Mouse (Mus musculus) neural tube, embryonic 14.5 days (tissue): ENCODE measurements around the gene Gcgr. TPM values are rescaled to one million over a fixed set of nuclear protein-coding genes. Genes with fewer than 3 reads are reported as not detected.

Source experiments
- ATAC-seq: fragments of 200-750 bp; cut with Nextera tagmentation; 2 replicates; pipeline ENCODE4 v1.8.0; 2017; ENCODE audit warnings: low read depth, mild to moderate bottlenecking, moderate TSS enrichment, moderate library complexity
- H3K27ac ChIP-seq: fragments of 300-500 bp; sonication (generic); 2 replicates; pipeline ENCODE4 v1.5.1; 2014; ENCODE audit warnings: low read depth, mild to moderate bottlenecking, control low read depth, low read length, moderate library complexity, mixed read lengths
- H3K27me3 ChIP-seq: fragments of 300-500 bp; sonication (generic); 2 replicates; pipeline ENCODE4 v1.6.1; 2014; ENCODE audit warnings: low read length; ENCODE audit not compliant: control insufficient read depth, insufficient read depth
- H3K36me3 ChIP-seq: fragments of 300-500 bp; sonication (generic); 2 replicates; pipeline ENCODE4 v1.6.1; 2014; ENCODE audit warnings: low read length, mixed read lengths; ENCODE audit not compliant: control insufficient read depth, insufficient read depth
- H3K4me1 ChIP-seq: fragments of 300-500 bp; sonication (generic); 2 replicates; pipeline ENCODE4 v1.6.1; 2014; ENCODE audit warnings: low read length; ENCODE audit not compliant: control insufficient read depth, insufficient read depth
- H3K4me2 ChIP-seq: fragments of 300-500 bp; sonication (generic); 2 replicates; pipeline ENCODE4 v1.6.1; 2014; ENCODE audit warnings: mild to moderate bottlenecking, low read depth, low read length, control low read depth
- H3K4me3 ChIP-seq: fragments of 300-500 bp; sonication (generic); 2 replicates; pipeline ENCODE4 v1.5.1; 2014; ENCODE audit warnings: low read depth, low read length, control low read depth, mixed read lengths
- H3K9ac ChIP-seq: fragments of 300-500 bp; sonication (generic); replicated peaks from 2 replicates; pipeline ENCODE4 v1.6.1; 2014; ENCODE audit warnings: low read depth, mild to moderate bottlenecking, control low read depth, low read length, mixed read lengths
- H3K9me3 ChIP-seq: fragments of 300-500 bp; sonication (generic); 2 replicates; pipeline ENCODE4 v1.6.1; 2016; ENCODE audit warnings: low read length; ENCODE audit not compliant: control insufficient read depth
- WGBS: fragments of 180-500 bp; shearing (Covaris S2); extraction: QIAGEN DNeasy Blood & Tissue Kit; methylation state at CpG from one replicate; pipeline ENCODE4 v1.1.7; 2014; 5-methylcytosine and 5-hydroxymethylcytosine counted together
- polyA plus RNA-seq: library from polyadenylated mRNA; unstranded; fragments of >200 nt; fragmentation: Nextera tagmentation; extraction: Ambion mirVana; gene quantifications from 2 replicates; pipeline ENCODE4 v1.2.1, GENCODE M21; 2014

The Gcgr gene
- polyA plus RNA-seq, 1 experiment from 2014 or later: 0.19 TPM

DNA sequence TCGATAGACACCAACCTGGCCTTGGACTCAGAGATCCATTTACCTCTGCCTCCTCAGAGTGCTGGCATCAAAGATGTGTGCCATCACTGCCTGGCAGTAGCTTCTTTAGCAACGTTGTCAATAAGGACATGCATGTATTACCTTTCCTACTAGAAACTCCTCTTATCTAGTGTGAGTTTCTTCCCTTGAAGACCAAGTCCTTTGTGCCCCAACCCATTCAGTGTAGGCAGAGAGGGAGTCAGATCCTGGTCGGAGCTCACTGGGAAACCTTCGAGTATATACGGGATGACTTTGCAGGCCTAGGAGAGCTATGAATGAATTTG, 43.7 kb downstream of the Gcgr start:
- no peaks in the 10 kb centered on the region for H3K9me3 ChIP-seq
- ATAC-seq: no peak
- peak overlapping the region; percentile 68 for H3K4me3 ChIP-seq
- H3K4me1 ChIP-seq: peaks cover 16% of the 10 kb centered on the region
- WGBS: 47% methylated on average over 5 of the region's 5 CpGs
- H3K27me3 ChIP-seq: no peaks in the 10 kb centered on the region
- H3K27ac ChIP-seq: no peak overlapping the region
- H3K4me2 ChIP-seq: peak overlapping the region; percentile 90
- peaks cover 30% of the 10 kb centered on the region for H3K36me3 ChIP-seq
- no peak overlapping the region for H3K9ac ChIP-seq

DNA sequence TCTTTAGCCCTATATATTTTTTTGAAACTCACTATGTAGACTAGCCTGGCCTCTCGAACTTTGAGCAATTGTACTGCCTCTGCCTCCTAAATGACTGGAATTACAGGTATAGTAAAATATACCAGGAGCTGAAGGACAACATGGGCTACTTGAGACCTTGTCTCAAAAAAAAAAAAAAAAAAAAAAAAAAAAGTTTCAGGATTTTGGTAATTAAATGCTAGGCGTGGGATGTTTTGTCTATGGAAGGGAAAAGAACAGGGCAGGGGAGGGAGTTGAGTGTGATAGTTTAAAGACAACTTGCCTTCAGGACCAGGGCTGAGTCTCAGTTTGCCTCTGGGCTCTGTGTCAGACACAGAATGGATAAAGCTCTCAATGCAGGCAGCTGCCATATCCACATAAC, 44.5 kb downstream of the Gcgr start:
- Histone ChIP-seq H3K27me3 (no peaks in the 10 kb centered on the region), H3K36me3 (peaks cover 31% of the 10 kb centered on the region), H3K4me1 (peaks cover 22% of the 10 kb centered on the region), H3K27ac (no peak overlapping the region), H3K9me3 (no peaks in the 10 kb centered on the region), H3K4me3 (no peak overlapping the region), H3K4me2 (no peak overlapping the region), H3K9ac (no peak overlapping the region)
- WGBS: 80% methylated on average over 2 of the region's 2 CpGs
- no peak for ATAC-seq

DNA sequence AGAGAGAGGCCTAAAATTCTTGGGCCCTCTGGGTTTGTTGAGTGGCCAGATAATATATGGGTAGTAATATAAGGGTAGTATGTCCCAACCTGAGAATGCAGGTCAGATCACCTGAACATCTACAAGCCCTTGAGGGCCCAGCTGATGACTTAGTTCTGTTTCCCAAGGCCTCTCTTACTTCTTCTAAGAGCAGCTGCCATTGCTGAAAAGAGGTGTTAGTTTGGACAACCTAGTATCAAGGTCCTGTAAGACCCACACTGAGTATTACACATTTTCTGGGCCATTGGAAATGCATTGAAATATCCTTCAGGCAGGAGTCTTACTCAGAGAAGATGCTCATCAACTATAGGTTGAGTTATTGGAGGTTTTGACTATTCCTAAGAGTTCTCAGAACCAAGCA, 45.4 kb downstream of the Gcgr start:
- no peaks in the 10 kb centered on the region for H3K27me3 ChIP-seq
- ATAC-seq: no peak
- no peak overlapping the region for H3K9ac ChIP-seq
- H3K4me3 ChIP-seq: no peak overlapping the region
- H3K36me3 ChIP-seq: peaks cover 24% of the 10 kb centered on the region
- peaks cover 28% of the 10 kb centered on the region for H3K4me1 ChIP-seq
- no peak overlapping the region for H3K27ac ChIP-seq
- H3K4me2 ChIP-seq: no peak overlapping the region
- H3K9me3 ChIP-seq: no peaks in the 10 kb centered on the region

DNA sequence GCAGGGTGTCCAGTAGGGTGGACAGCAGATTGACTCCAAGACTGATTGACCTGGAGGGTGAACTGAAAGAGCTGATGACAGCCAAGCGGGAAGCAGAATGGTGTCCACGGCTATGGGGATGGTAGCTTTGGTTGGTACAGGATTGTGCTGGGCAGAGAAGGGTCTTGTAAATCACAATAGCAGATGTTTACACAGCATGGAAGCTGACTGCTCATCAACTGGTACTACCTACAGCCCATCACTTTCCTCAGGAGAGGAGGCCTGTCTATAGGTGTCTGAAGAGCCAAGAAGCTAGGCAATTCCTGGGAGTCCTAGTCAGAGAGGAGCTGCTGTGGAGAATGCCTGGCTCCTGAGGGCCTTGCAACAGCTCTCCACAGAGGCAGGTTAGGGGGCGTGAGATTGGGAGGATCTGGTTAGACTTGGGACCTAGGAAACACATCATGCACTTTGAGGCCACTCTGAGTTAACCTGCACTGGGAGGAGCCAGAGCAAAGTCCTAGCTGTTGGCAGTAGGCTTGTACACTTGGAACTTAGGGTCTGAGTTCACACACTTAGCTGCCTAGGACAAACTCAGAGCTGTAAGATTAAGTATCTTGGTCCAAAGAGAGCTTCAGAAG, 46.0 kb downstream of the Gcgr start:
- Histone ChIP-seq H3K4me3 (no peak overlapping the region), H3K4me2 (no peak overlapping the region), H3K36me3 (peaks cover 24% of the 10 kb centered on the region), H3K27ac (no peak overlapping the region), H3K9me3 (no peaks in the 10 kb centered on the region), H3K27me3 (no peaks in the 10 kb centered on the region), H3K4me1 (peaks cover 25% of the 10 kb centered on the region), H3K9ac (no peak overlapping the region)
- 88% methylated on average over 3 of the region's 3 CpGs for WGBS
- no peak for ATAC-seq

DNA sequence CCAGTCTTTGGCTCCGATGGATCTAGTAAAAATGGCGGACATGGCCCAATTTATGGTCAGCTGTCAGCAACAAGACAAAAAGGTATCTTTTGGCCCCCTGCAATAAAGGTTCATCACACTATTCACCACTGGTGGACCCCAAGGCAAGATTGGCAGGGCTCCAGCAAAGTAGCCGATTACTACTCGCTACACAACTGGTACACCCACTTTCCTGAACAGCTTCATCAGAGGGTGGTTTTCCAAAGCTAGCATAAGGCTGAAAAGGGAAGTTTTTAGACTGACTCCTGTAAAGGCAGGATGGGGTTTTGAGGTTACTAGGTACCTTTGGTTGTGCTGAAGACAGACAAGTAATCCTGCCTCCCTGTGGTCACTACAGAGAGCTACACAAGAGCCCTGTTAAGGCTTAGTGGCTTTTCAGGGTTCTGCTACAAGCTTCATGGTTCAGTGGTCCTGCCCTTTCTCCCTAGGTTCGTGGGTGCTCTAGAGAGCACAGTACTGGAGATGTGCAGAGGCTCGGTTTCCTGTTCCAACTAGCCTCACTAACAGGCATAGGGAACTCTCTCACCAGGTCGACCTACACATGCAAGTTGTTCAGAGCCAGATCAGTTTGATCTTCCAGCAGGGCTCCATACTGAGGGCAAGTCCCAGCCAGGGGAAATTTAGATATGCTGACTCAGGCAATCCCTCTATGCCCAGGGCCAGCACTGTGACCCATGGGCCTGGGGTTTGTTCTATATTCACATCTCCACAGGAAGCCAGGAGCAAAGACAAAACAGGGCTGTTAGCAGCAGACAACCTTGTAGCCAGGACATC, 46.9 kb downstream of the Gcgr start:
- Histone ChIP-seq H3K9ac (0 out of 2 replicates have a peak overlapping the region, but pooled peaks have one; percentile 16), H3K27ac (no peak overlapping the region), H3K36me3 (peaks cover 24% of the 10 kb centered on the region), H3K9me3 (no peaks in the 10 kb centered on the region), H3K4me1 (peaks cover 25% of the 10 kb centered on the region), H3K27me3 (no peaks in the 10 kb centered on the region), H3K4me3 (no peak overlapping the region), H3K4me2 (no peak overlapping the region)
- 84% methylated on average over 7 of the region's 7 CpGs for WGBS
- no peak for ATAC-seq

DNA sequence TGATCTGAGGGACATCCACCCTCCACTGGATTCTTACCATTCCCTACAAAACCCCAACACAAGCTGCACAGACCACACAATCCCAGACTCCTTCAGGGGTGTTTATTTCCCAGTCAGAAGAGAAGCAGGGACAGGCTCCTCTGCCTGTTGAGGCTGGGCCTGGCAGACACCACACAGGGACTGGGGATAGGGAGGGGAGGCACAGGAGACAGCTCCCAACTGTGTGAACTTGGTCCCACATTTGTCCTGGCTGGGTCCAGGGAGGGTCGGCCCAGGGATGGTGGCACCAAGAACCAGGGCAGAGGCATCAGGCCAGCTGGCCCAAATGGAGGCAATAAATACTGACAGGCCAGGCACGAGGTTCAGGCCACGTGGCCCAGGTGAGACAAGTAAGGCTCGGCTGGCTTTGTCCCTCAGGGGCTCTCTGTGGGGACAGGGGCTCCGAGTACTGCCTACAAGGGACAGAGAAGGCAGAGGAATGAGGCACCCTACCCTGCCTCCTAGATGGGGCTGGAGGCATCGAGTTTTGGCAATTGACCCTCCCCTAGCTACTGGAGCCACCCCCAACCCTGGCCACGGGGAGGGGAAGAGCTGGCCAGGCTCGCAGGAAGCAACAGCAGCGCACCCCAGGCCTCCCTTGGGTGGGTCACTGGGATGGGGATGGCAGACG, 47.7 kb downstream of the Gcgr start:
- Histone ChIP-seq H3K27ac (no peak overlapping the region), H3K4me2 (no peak overlapping the region; the same call in 1 of the 2 replicates), H3K36me3 (peaks cover 24% of the 10 kb centered on the region), H3K9me3 (no peaks in the 10 kb centered on the region), H3K9ac (0 out of 2 replicates have a peak overlapping the region, but pooled peaks have one; percentile 16), H3K4me3 (no peak overlapping the region), H3K27me3 (no peaks in the 10 kb centered on the region), H3K4me1 (peaks cover 27% of the 10 kb centered on the region)
- WGBS: 82% methylated on average over 10 of the region's 10 CpGs
- ATAC-seq: no peak

DNA sequence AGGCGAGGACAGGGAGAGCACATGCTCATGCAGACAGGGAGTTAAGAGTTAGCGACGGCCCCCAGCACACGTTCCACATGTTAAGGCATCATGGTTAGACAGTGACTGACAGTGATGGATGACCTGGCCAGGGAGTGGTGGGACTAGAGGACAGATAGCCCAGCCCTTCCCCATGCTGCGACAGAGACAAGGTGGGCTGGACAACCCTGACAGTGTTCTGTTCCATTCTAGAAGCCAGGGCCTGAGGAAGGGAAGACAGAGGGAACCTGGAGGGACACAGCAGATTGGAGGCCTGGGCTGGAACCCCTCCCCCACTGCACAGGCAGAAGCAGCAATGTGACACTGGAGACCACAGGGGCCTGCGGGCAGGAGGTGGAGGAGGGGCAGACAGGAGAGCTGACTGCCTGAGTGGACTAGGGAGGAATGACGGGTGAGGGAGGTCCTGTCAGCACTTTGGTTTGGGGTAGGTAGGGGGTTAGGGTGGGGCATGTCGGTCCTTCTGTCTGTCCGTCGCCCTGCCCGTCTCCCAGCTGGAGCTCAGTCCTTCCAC, 48.3 kb downstream of the Gcgr start:
- no peak overlapping the region for H3K4me2 ChIP-seq
- ATAC-seq: no peak
- peaks cover 27% of the 10 kb centered on the region for H3K4me1 ChIP-seq
- H3K9ac ChIP-seq: no peak overlapping the region
- H3K4me3 ChIP-seq: no peak overlapping the region
- WGBS: 88% methylated on average over 11 of the region's 11 CpGs
- H3K27me3 ChIP-seq: no peaks in the 10 kb centered on the region
- H3K36me3 ChIP-seq: peaks cover 24% of the 10 kb centered on the region
- no peak overlapping the region for H3K27ac ChIP-seq
- H3K9me3 ChIP-seq: no peaks in the 10 kb centered on the region

DNA sequence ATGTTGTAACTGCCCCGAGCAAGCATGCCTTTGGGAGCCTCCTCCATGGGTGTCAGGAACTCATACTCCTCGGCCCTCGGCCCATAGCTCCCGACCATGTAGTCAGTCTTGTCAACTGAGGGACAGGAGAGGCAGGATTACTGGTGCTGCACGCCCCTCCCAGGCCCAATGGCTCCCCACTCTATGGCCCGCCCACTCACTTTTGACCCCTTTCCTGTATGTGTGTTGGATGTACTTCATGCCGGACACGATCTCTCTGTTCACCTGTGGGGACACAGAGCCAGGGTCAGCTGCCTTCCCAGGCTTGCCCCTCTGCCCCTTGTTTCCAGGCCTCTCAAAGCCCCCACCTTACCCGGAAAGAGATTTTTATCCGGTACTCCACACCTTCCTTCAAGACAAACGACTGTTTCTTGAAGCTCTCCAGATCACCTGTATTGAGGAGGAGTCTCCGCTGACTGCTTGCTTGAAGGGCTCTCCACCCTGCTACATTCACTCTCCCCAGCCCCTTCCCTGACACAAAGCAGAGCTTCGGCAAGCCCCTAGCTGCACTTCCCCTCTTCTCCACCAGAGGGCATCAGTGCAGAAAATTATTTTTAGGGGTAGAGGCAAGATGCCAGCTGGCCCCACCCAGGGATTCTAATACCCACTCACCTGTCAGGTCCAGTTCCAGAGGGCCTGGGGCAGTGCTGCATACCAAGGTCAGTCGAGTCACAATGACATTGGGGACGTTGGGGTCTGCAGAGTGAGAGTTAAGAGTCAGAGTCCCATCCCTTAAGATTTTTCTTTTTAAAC, 49.0 kb downstream of the Gcgr start:
- WGBS: 66% methylated on average over 15 of the region's 15 CpGs
- Histone ChIP-seq H3K9me3 (no peaks in the 10 kb centered on the region), H3K27me3 (no peaks in the 10 kb centered on the region), H3K4me3 (peak overlapping the region; percentile 89), H3K4me2 (peak overlapping the region; percentile 99), H3K27ac (peak overlapping the region; percentile 94; the same call in 1 of the 2 replicates), H3K4me1 (peaks cover 20% of the 10 kb centered on the region), H3K9ac (peak overlapping the region; percentile 99; the same call in 1 of the 2 replicates), H3K36me3 (peaks cover 24% of the 10 kb centered on the region)
- no peak for ATAC-seq
